Mouse (Mus musculus) limb, embryonic 10.5 days (tissue): ENCODE results near the gene Utrn. TPM values are rescaled to one million over a fixed set of nuclear protein-coding genes. Genes with fewer than 3 reads are reported as not detected.

Experiments
- DNase-seq: peaks from one replicate; pipeline ENCODE4 v3.0.0-alpha.2; 2017; ENCODE audit warnings: low spot score
- H3K27ac ChIP-seq: fragments of 300-500 bp; sonication (generic); 2 replicates; pipeline ENCODE4 v1.5.1; 2016; ENCODE audit warnings: mild to moderate bottlenecking
- H3K27me3 ChIP-seq: fragments of 300-500 bp; sonication (generic); 2 replicates; pipeline ENCODE4 v1.6.1; 2016; ENCODE audit warnings: low read depth, mild to moderate bottlenecking; ENCODE audit not compliant: poor library complexity, severe bottlenecking
- H3K36me3 ChIP-seq: fragments of 300-500 bp; sonication (generic); 2 replicates; pipeline ENCODE4 v1.6.1; 2016; ENCODE audit warnings: mild to moderate bottlenecking, moderate library complexity
- H3K4me1 ChIP-seq: fragments of 300-500 bp; sonication (generic); 2 replicates; pipeline ENCODE4 v1.6.1; 2016
- H3K4me3 ChIP-seq: fragments of 300-500 bp; sonication (generic); 2 replicates; pipeline ENCODE4 v1.5.1; 2016; ENCODE audit warnings: mild to moderate bottlenecking, moderate library complexity
- H3K9me3 ChIP-seq: fragments of 300-500 bp; sonication (generic); replicated peaks from 2 replicates; pipeline ENCODE4 v1.6.1; 2016; ENCODE audit warnings: mild to moderate bottlenecking
- WGBS: fragments of 180-500 bp; shearing (Covaris S2); methylation state at CpG from one replicate; pipeline ENCODE4 v1.1.7; 2016; 5-methylcytosine and 5-hydroxymethylcytosine counted together
- polyA plus RNA-seq: library from polyadenylated mRNA; unstranded; fragments of >200 nt; fragmentation: Nextera tagmentation; extraction: Ambion mirVana; gene quantifications from 2 replicates; pipeline ENCODE4 v1.2.1, GENCODE M21; 2016

Utrn gene
- polyA plus RNA-seq, 1 experiment from 2014 or later: 49.0 TPM

DNA sequence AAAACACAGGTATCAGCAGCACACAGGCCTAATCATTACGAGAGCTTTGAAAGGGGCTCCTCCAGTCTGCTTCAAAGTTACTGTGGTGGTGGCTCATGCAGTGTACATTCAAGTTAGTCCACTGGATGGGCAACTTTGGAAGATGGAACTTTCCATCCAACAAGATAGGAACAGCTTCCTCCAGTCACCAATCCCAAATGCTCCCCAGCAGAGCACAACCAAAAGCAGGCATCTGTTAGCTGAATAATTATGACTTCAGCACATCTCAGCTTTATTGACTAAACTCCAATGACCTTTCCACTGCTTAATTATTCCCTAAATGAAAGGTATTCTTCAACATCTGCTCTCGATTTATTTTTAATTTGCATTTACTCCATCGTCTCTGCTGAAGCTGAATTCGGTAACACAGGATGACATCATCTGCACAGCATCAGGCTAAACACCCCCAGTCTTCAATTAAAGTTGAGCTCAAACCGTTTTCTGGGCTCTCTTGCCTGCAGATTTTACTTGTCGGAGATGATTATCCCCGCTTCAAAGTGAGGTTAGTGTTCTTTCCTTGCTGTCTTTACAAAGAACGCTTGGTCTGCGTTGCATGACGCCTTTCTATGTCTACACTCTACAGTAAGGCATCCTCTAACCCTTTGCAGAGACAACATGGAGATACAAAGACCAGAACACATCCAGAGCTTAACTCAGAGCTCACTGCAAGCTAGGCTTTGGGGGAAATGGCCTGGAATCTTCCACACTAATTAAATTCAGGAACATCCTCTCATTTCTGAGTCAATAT, 20.6 kb downstream of the Utrn start:
- Histone ChIP-seq H3K36me3 (peaks cover 13% of the 10 kb centered on the region), H3K27ac (no peak overlapping the region), H3K9me3 (no peaks in the 10 kb centered on the region), H3K4me1 (peaks cover 8% of the 10 kb centered on the region; the same call in 1 of the 2 replicates), H3K4me3 (no peak overlapping the region), H3K27me3 (no peaks in the 10 kb centered on the region)
- no peak for DNase-seq
- 46% methylated on average over 10 of the region's 10 CpGs for WGBS

GRCm38 (mm10) chr10:12842543-12842942, 26.6 kb downstream of the Utrn start:
- H3K4me3 ChIP-seq: no peak overlapping the region
- no peak overlapping the region for H3K27ac ChIP-seq
- DNase-seq: no peak
- H3K27me3 ChIP-seq: no peaks in the 10 kb centered on the region
- H3K36me3 ChIP-seq: peaks cover 9% of the 10 kb centered on the region; the same call in 1 of the 2 replicates
- no peaks in the 10 kb centered on the region for H3K9me3 ChIP-seq
- H3K4me1 ChIP-seq: peaks cover 13% of the 10 kb centered on the region
- 84% methylated on average over 4 of the region's 4 CpGs for WGBS

DNA sequence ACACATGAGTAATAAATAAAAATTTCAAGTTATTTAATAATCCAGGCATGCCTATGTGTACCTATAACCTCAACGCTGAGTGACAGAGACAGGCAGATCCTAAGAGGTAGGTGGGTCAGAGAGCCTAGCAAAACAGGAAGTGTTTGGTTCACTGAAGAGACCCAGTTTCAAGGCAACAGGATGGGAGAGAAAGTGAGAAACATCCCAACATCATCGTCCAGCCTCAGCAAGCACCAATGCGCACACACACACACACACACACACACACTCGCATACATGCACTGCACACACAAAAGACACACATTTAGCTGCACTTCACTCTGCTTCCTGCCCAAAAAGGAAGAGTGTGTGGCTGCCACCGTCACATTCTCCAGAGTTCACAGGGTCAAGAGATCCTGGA, 27.7 kb downstream of the Utrn start:
- H3K36me3 ChIP-seq: peaks cover 6% of the 10 kb centered on the region; the same call in 1 of the 2 replicates
- H3K27ac ChIP-seq: no peak overlapping the region
- H3K4me1 ChIP-seq: peaks cover 13% of the 10 kb centered on the region
- DNase-seq: no peak
- H3K9me3 ChIP-seq: no peaks in the 10 kb centered on the region
- H3K4me3 ChIP-seq: no peak overlapping the region
- 76% methylated on average over 5 of the region's 5 CpGs for WGBS
- no peaks in the 10 kb centered on the region for H3K27me3 ChIP-seq

- H3K27ac ChIP-seq: no peak overlapping the region
- WGBS: 70% methylated on average over 1 of the region's 1 CpGs
- peaks cover 13% of the 10 kb centered on the region for H3K4me1 ChIP-seq
- no peak for DNase-seq
- H3K9me3 ChIP-seq: no peaks in the 10 kb centered on the region
- H3K36me3 ChIP-seq: no peaks in the 10 kb centered on the region
- H3K4me3 ChIP-seq: no peak overlapping the region
- no peaks in the 10 kb centered on the region for H3K27me3 ChIP-seq
These were observed 31.5 kb downstream of the Utrn start for GRCm38 (mm10) chr10:12837636-12838035.

GRCm38 (mm10) chr10:12836048-12836816, 32.9 kb downstream of the Utrn start:
- Histone ChIP-seq H3K4me1 (0 out of 2 replicates have a peak, but pooled peaks cover 1% of the 10 kb centered on the region), H3K9me3 (no peaks in the 10 kb centered on the region), H3K36me3 (no peaks in the 10 kb centered on the region), H3K27me3 (no peaks in the 10 kb centered on the region), H3K27ac (no peak overlapping the region), H3K4me3 (no peak overlapping the region)
- WGBS: 91% methylated on average over 14 of the region's 14 CpGs
- DNase-seq: no peak

GRCm38 (mm10) chr10:12834215-12834614, 35.0 kb downstream of the Utrn start:
- DNase-seq: no peak
- no peaks in the 10 kb centered on the region for H3K36me3 ChIP-seq
- H3K4me3 ChIP-seq: no peak overlapping the region
- H3K9me3 ChIP-seq: no peaks in the 10 kb centered on the region
- H3K27ac ChIP-seq: no peak overlapping the region
- H3K27me3 ChIP-seq: no peaks in the 10 kb centered on the region
- H3K4me1 ChIP-seq: no peaks in the 10 kb centered on the region
- WGBS: 79% methylated on average over 1 of the region's 1 CpGs

DNA sequence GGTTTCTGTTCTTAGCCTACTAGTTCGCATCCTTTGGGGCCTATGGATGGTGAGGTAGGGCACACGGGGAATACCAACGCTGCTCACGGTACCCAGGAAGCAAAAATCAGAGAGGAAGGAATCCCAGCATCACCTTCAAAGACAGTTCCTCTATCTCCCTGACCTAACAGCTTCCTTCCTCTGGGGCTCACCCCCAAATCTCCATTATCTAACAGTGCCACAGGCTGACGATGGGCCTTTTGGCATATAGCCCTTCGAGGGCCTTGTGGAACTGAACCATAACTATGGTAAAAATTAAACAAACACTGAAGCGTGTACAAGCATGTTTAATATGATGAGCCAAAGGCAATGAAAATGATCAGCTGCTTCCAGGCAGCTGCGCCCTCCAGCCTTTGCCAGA, 37.0 kb downstream of the Utrn start:
- no peak for DNase-seq
- Histone ChIP-seq H3K36me3 (no peaks in the 10 kb centered on the region), H3K4me3 (no peak overlapping the region), H3K9me3 (no peaks in the 10 kb centered on the region), H3K27me3 (no peaks in the 10 kb centered on the region), H3K4me1 (no peaks in the 10 kb centered on the region), H3K27ac (no peak overlapping the region)
- 89% methylated on average over 8 of the region's 8 CpGs for WGBS

DNA sequence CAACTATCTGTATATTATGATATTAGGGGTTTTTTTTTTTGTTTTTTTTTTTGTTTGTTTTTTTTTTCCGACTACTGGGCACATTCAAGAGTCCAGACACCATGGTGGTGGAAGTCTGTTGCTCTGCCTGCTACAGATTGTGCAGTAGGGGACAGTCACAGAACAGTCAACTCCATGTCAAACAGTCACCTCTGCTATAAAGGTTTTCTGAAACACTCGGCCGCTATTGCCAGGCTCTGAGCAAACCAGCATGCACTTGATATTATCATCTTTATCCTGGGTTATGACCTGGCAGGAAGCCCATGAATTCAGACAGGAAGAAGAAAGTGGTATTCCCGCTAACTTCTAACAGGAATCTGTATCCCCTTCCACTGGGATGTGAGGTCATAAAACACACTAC, 41.4 kb downstream of the Utrn start:
- no peak for DNase-seq
- Histone ChIP-seq H3K9me3 (no peaks in the 10 kb centered on the region), H3K36me3 (no peaks in the 10 kb centered on the region), H3K4me3 (no peak overlapping the region), H3K27me3 (no peaks in the 10 kb centered on the region), H3K4me1 (peaks cover 12% of the 10 kb centered on the region; the same call in 1 of the 2 replicates), H3K27ac (no peak overlapping the region)
- 78% methylated on average over 4 of the region's 4 CpGs for WGBS

- no peaks in the 10 kb centered on the region for H3K36me3 ChIP-seq
- no peaks in the 10 kb centered on the region for H3K27me3 ChIP-seq
- peaks cover 12% of the 10 kb centered on the region; the same call in 1 of the 2 replicates for H3K4me1 ChIP-seq
- WGBS: 81% methylated on average over 3 of the region's 3 CpGs
- no peak overlapping the region for H3K4me3 ChIP-seq
- no peak overlapping the region for H3K27ac ChIP-seq
- H3K9me3 ChIP-seq: no peaks in the 10 kb centered on the region
- no peak for DNase-seq
These were observed 41.9 kb downstream of the Utrn start for GRCm38 (mm10) chr10:12827306-12827705.

GRCm38 (mm10) chr10:12826760-12827281, 42.3 kb downstream of the Utrn start:
- WGBS: 66% methylated on average over 6 of the region's 6 CpGs
- Histone ChIP-seq H3K27me3 (no peaks in the 10 kb centered on the region), H3K4me3 (no peak overlapping the region), H3K4me1 (peaks cover 12% of the 10 kb centered on the region; the same call in 1 of the 2 replicates), H3K27ac (no peak overlapping the region), H3K9me3 (no peaks in the 10 kb centered on the region), H3K36me3 (no peaks in the 10 kb centered on the region)
- no peak for DNase-seq

GRCm38 (mm10) chr10:12824386-12824785, 44.8 kb downstream of the Utrn start:
- H3K9me3 ChIP-seq: no peaks in the 10 kb centered on the region
- H3K4me1 ChIP-seq: peaks cover 12% of the 10 kb centered on the region; the same call in 1 of the 2 replicates
- H3K4me3 ChIP-seq: no peak overlapping the region
- H3K27me3 ChIP-seq: no peaks in the 10 kb centered on the region
- WGBS: 19% methylated on average over 4 of the region's 4 CpGs
- H3K36me3 ChIP-seq: no peaks in the 10 kb centered on the region
- DNase-seq: no peak
- no peak overlapping the region for H3K27ac ChIP-seq

- Histone ChIP-seq H3K4me1 (peaks cover 12% of the 10 kb centered on the region; the same call in 1 of the 2 replicates), H3K9me3 (no peaks in the 10 kb centered on the region), H3K27ac (no peak overlapping the region), H3K4me3 (no peak overlapping the region), H3K27me3 (no peaks in the 10 kb centered on the region), H3K36me3 (no peaks in the 10 kb centered on the region)
- WGBS: 78% methylated on average over 15 of the region's 15 CpGs
- no peak for DNase-seq
These were observed 45.5 kb downstream of the Utrn start for GRCm38 (mm10) chr10:12823437-12824219.
